Mouse (Mus musculus) kidney, adult 2 months (tissue): ENCODE results near the gene Egfr. TPM values are rescaled to one million over a fixed set of nuclear protein-coding genes. Genes with fewer than 3 reads are reported as not detected.

Experiments
- DNase-seq: peaks from one replicate; pipeline ENCODE4 v3.0.0; 2021
- H3K27ac ChIP-seq: fragments of 200-500 bp; 2 replicates; pipeline ENCODE4 v1.5.1; 2012; ENCODE audit warnings: low read depth, low read length, control low read depth, inconsistent platforms; ENCODE audit not compliant: insufficient read depth
- H3K27me3 ChIP-seq: fragments of 200-500 bp; replicated peaks from 2 replicates; pipeline ENCODE4 v1.6.1; 2012; ENCODE audit warnings: mild to moderate bottlenecking, moderate library complexity, low read length, inconsistent platforms; ENCODE audit not compliant: control insufficient read depth, insufficient read depth
- H3K36me3 ChIP-seq: fragments of 200-500 bp; 2 replicates; pipeline ENCODE4 v1.6.1; 2012; ENCODE audit warnings: mild to moderate bottlenecking, moderate library complexity, low read length, inconsistent platforms; ENCODE audit not compliant: control insufficient read depth, insufficient read depth
- H3K4me1 ChIP-seq: fragments of 200-500 bp; 2 replicates; pipeline ENCODE4 v1.6.1; 2011; ENCODE audit warnings: low read length; ENCODE audit not compliant: control insufficient read depth, insufficient read depth
- H3K4me3 ChIP-seq: fragments of 200-500 bp; 2 replicates; pipeline ENCODE4 v1.5.1; 2011; ENCODE audit warnings: mild to moderate bottlenecking, low read depth, low read length, control low read depth; ENCODE audit not compliant: insufficient read depth
- CTCF ChIP-seq: fragments of 200-500 bp; conservative IDR thresholded peaks from 2 replicates; pipeline ENCODE4 v1.5.1; 2011; ENCODE audit warnings: low read depth, mild to moderate bottlenecking, control low read depth, low read length, moderate library complexity, mixed read lengths; ENCODE audit not compliant: insufficient read depth, insufficient read length
- POLR2A ChIP-seq: fragments of 200-500 bp; IDR thresholded peaks from one replicate; pipeline ENCODE4 v1.6.1; 2011; ENCODE audit warnings: low read depth, low read length, control low read depth
- WGBS: fragments of 180-500 bp; shearing (Covaris S2); methylation state at CpG from one replicate; pipeline ENCODE4 v1.1.7; 2018; 5-methylcytosine and 5-hydroxymethylcytosine counted together
- polyA plus RNA-seq: library from polyadenylated mRNA; depleted of rRNA; stranded (reverse); fragments of >200 nt; gene quantifications from 2 replicates; pipeline ENCODE4 v1.2.3, GENCODE M21; 2012; rRNA removed

Egfr gene
- polyA plus RNA-seq = 19.9 and 41.0 TPM in 2 replicates

GRCm38 (mm10) chr11:16752007-16752348, at the start of gene Egfr:
Gene Egfr (plus strand): TSS chr11:16752203.
- DNase-seq = peak; percentile 90
- Histone ChIP-seq H3K4me3 (peak within 1 kb of the TSS; percentile 68), H3K4me1 (peaks cover 4% of the 10 kb centered on the region; the same call in 1 of the 2 replicates), H3K36me3 (no peaks in the 10 kb centered on the region), H3K27ac (peak within 1 kb of the TSS; percentile 59), H3K27me3 (no peaks in the 10 kb centered on the region)
- 0 out of 2 replicates have a peak, but pooled peaks have one; percentile 18 for TF ChIP-seq CTCF
- peak; percentile 88 for TF ChIP-seq POLR2A
- under 1% methylated on average over 21 of the region's 21 CpGs for WGBS

- 67% methylated on average over 3 of the region's 3 CpGs for WGBS
- H3K4me3 ChIP-seq = no peak overlapping the region
- H3K36me3 ChIP-seq = no peaks in the 10 kb centered on the region
- no peak for TF ChIP-seq CTCF
- TF ChIP-seq POLR2A = no peak
- DNase-seq = no peak
- H3K4me1 ChIP-seq = no peaks in the 10 kb centered on the region
- H3K27me3 ChIP-seq = no peaks in the 10 kb centered on the region
- no peak overlapping the region for H3K27ac ChIP-seq
Measured at GRCm38 (mm10) chr11:16703221-16703620, 48.8 kb upstream of the Egfr start.

- Histone ChIP-seq H3K36me3 (no peaks in the 10 kb centered on the region), H3K27ac (no peak overlapping the region), H3K27me3 (no peaks in the 10 kb centered on the region), H3K4me1 (no peaks in the 10 kb centered on the region), H3K4me3 (no peak overlapping the region)
- 59% methylated on average over 1 of the region's 1 CpGs for WGBS
- DNase-seq = no peak
- TF ChIP-seq POLR2A (no peak), CTCF (no peak)
Measured at GRCm38 (mm10) chr11:16735083-16735644, 16.8 kb upstream of the Egfr start.

DNA sequence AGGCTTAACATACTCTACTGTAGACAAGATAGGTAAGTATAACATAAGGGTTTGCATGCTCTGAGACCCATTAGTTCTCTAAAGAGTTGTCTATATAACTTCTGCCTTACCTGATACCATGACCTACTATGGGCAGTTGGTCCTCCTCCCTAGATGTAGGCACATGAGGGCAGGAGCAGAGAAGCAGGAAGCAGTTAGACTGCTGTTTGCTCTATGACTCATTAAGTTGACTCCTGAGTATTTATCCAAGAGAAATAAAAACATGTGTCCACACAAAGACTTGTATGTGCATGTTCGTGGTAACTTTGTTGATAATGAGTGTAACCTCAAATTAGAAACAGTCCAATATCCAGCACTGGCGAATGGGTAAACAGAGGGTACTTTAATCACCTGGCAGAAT, 14.7 kb upstream of the Egfr start:
- Histone ChIP-seq H3K4me1 (no peaks in the 10 kb centered on the region), H3K27ac (no peak overlapping the region), H3K36me3 (no peaks in the 10 kb centered on the region), H3K27me3 (no peaks in the 10 kb centered on the region), H3K4me3 (no peak overlapping the region)
- TF ChIP-seq POLR2A (no peak), CTCF (no peak)
- WGBS = 65% methylated on average over 2 of the region's 2 CpGs
- no peak for DNase-seq

DNA sequence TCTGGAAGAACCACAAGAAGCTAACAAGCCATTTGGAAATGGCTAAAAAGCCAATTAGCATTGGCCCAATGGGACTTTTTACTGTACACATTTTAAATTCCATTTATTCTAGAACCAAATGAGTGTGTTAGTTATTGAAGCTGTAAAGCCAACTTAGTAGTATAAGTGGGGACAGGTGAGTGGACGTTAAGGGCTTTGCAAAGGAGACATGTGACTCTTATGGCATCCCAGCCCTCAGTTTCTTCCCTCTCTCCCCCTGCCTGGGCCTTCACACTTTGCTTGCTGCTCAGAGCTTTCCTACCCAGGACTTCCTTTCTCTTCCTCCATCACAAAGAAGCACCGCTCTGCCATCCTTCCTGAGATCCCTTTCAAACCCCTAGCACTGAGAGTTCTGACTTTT, 13.3 kb upstream of the Egfr start:
- Histone ChIP-seq H3K4me3 (no peak overlapping the region), H3K27me3 (no peaks in the 10 kb centered on the region), H3K4me1 (no peaks in the 10 kb centered on the region), H3K27ac (no peak overlapping the region), H3K36me3 (no peaks in the 10 kb centered on the region)
- 75% methylated on average over 2 of the region's 2 CpGs for WGBS
- DNase-seq = no peak
- TF ChIP-seq POLR2A = no peak
- TF ChIP-seq CTCF = no peak

DNA sequence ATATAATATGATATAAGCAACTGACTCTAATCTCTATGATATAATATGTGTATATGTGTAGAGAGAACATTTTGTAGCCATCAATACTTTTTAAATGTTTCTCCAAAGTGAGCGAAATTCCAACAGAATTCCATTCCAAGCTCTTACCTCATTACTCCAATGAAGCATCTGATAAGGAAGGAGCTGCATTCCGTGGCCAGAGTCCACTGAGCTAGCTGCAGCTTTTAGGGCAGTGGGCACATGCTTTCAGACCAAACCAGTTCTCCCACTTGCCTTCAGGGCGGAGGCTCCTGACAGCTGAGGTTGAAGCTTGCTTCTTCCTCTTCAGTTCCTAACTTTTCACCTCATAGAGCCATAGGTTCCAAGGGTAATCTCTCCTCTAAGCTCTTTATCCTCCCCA, 12.8 kb upstream of the Egfr start:
- Histone ChIP-seq H3K4me3 (no peak overlapping the region), H3K4me1 (no peaks in the 10 kb centered on the region), H3K27me3 (no peaks in the 10 kb centered on the region), H3K27ac (no peak overlapping the region), H3K36me3 (no peaks in the 10 kb centered on the region)
- no peak for TF ChIP-seq CTCF
- TF ChIP-seq POLR2A = no peak
- 76% methylated on average over 3 of the region's 3 CpGs for WGBS
- DNase-seq = no peak

- WGBS = 75% methylated on average over 10 of the region's 10 CpGs
- no peak overlapping the region for H3K4me3 ChIP-seq
- no peak for DNase-seq
- no peaks in the 10 kb centered on the region for H3K27me3 ChIP-seq
- H3K36me3 ChIP-seq = no peaks in the 10 kb centered on the region
- no peak for TF ChIP-seq CTCF
- TF ChIP-seq POLR2A = no peak
- H3K4me1 ChIP-seq = no peaks in the 10 kb centered on the region
- no peak overlapping the region for H3K27ac ChIP-seq
Measured at GRCm38 (mm10) chr11:16740691-16741611, 11.1 kb upstream of the Egfr start.

- no peak overlapping the region for H3K27ac ChIP-seq
- H3K36me3 ChIP-seq = no peaks in the 10 kb centered on the region
- 71% methylated on average over 4 of the region's 4 CpGs for WGBS
- no peak overlapping the region for H3K4me3 ChIP-seq
- no peaks in the 10 kb centered on the region for H3K4me1 ChIP-seq
- TF ChIP-seq CTCF (no peak), POLR2A (no peak)
- no peak for DNase-seq
- no peaks in the 10 kb centered on the region for H3K27me3 ChIP-seq
Measured at GRCm38 (mm10) chr11:16742251-16742650, 9.8 kb upstream of the Egfr start.
